Mouse (Mus musculus) embryonic facial prominence, embryonic 12.5 days (tissue): ENCODE results near the gene Snx33. TPM values are rescaled to one million over a fixed set of nuclear protein-coding genes. Genes with fewer than 3 reads are reported as not detected.
A peak's percentile ranks its signal among the peaks of the same experiment; 100 is the strongest.

Experiments
- ATAC-seq: fragments of 200-750 bp; cut with Nextera tagmentation; 2 replicates; pipeline ENCODE4 v1.8.0; 2017; ENCODE audit not compliant: insufficient number of reproducible peaks, insufficient read depth, low FRiP score, low TSS enrichment
- H3K27ac ChIP-seq: fragments of 300-500 bp; sonication (generic); 2 replicates; pipeline ENCODE4 v1.5.1; 2016; ENCODE audit warnings: mild to moderate bottlenecking
- H3K27me3 ChIP-seq: fragments of 300-500 bp; sonication (generic); 2 replicates; pipeline ENCODE4 v1.6.1; 2016; ENCODE audit warnings: mild to moderate bottlenecking, moderate library complexity
- H3K36me3 ChIP-seq: fragments of 300-500 bp; sonication (generic); 2 replicates; pipeline ENCODE4 v1.6.1; 2016; ENCODE audit warnings: mild to moderate bottlenecking
- H3K4me1 ChIP-seq: fragments of 300-500 bp; sonication (generic); 2 replicates; pipeline ENCODE4 v1.6.1; 2016
- H3K4me2 ChIP-seq: fragments of 300-500 bp; sonication (generic); replicated peaks from 2 replicates; pipeline ENCODE4 v1.6.1; 2016; ENCODE audit warnings: mild to moderate bottlenecking, moderate library complexity
- H3K4me3 ChIP-seq: fragments of 300-500 bp; sonication (generic); 2 replicates; pipeline ENCODE4 v1.5.1; 2016; ENCODE audit warnings: mild to moderate bottlenecking
- H3K9ac ChIP-seq: fragments of 300-500 bp; sonication (generic); 2 replicates; pipeline ENCODE4 v1.6.1; 2016; ENCODE audit warnings: mild to moderate bottlenecking, moderate library complexity
- H3K9me3 ChIP-seq: fragments of 300-500 bp; sonication (generic); 2 replicates; pipeline ENCODE4 v1.6.1; 2016; ENCODE audit warnings: mild to moderate bottlenecking, moderate library complexity
- WGBS: fragments of 180-500 bp; shearing (Covaris S2); methylation state at CpG from one replicate; pipeline ENCODE4 v1.1.7; 2016; 5-methylcytosine and 5-hydroxymethylcytosine counted together
- polyA plus RNA-seq: library from polyadenylated mRNA; unstranded; fragments of >200 nt; fragmentation: Nextera tagmentation; extraction: Ambion mirVana; gene quantifications from 2 replicates; pipeline ENCODE4 v1.2.1, GENCODE M21; 2016

Snx33 gene
- polyA plus RNA-seq, 1 experiment from 2014 or later: 14.4 TPM

GRCm38 (mm10) chr9:56900571-56900970 lies 27.6 kb downstream of the Snx33 start:
- Histone ChIP-seq H3K4me3 (no peak overlapping the region), H3K27me3 (no peaks in the 10 kb centered on the region), H3K27ac (no peak overlapping the region), H3K4me2 (no peak overlapping the region), H3K4me1 (peaks cover 9% of the 10 kb centered on the region), H3K9me3 (no peaks in the 10 kb centered on the region), H3K9ac (no peak overlapping the region), H3K36me3 (no peaks in the 10 kb centered on the region)
- WGBS: 25% methylated on average over 9 of the region's 9 CpGs
- no peak for ATAC-seq

GRCm38 (mm10) chr9:56900060-56900459 lies 28.1 kb downstream of the Snx33 start:
- no peak overlapping the region for H3K27ac ChIP-seq
- no peaks in the 10 kb centered on the region for H3K36me3 ChIP-seq
- no peak overlapping the region for H3K4me2 ChIP-seq
- no peak overlapping the region for H3K9ac ChIP-seq
- peaks cover 9% of the 10 kb centered on the region for H3K4me1 ChIP-seq
- ATAC-seq: no peak
- H3K9me3 ChIP-seq: no peaks in the 10 kb centered on the region
- H3K27me3 ChIP-seq: no peaks in the 10 kb centered on the region
- no peak overlapping the region for H3K4me3 ChIP-seq

GRCm38 (mm10) chr9:56899409-56899808 lies 28.8 kb downstream of the Snx33 start:
- Histone ChIP-seq H3K36me3 (no peaks in the 10 kb centered on the region), H3K4me1 (peaks cover 9% of the 10 kb centered on the region), H3K9ac (no peak overlapping the region), H3K27me3 (no peaks in the 10 kb centered on the region), H3K27ac (no peak overlapping the region), H3K4me3 (no peak overlapping the region), H3K9me3 (no peaks in the 10 kb centered on the region), H3K4me2 (no peak overlapping the region)
- ATAC-seq: no peak
- WGBS: 60% methylated on average over 11 of the region's 11 CpGs

- no peaks in the 10 kb centered on the region for H3K27me3 ChIP-seq
- H3K4me2 ChIP-seq: no peak overlapping the region
- no peak overlapping the region for H3K27ac ChIP-seq
- 90% methylated on average over 12 of the region's 12 CpGs for WGBS
- no peak for ATAC-seq
- no peak overlapping the region for H3K9ac ChIP-seq
- H3K4me3 ChIP-seq: no peak overlapping the region
- no peaks in the 10 kb centered on the region for H3K9me3 ChIP-seq
- peaks cover 17% of the 10 kb centered on the region for H3K4me1 ChIP-seq
- no peaks in the 10 kb centered on the region for H3K36me3 ChIP-seq
These were observed 31.4 kb downstream of the Snx33 start for GRCm38 (mm10) chr9:56896779-56897178.

- Histone ChIP-seq H3K4me2 (no peak overlapping the region), H3K27ac (no peak overlapping the region), H3K4me3 (no peak overlapping the region), H3K9me3 (no peaks in the 10 kb centered on the region), H3K9ac (no peak overlapping the region), H3K27me3 (no peaks in the 10 kb centered on the region), H3K4me1 (peaks cover 8% of the 10 kb centered on the region), H3K36me3 (0 out of 2 replicates have a peak, but pooled peaks cover 3% of the 10 kb centered on the region)
- 20% methylated on average over 3 of the region's 3 CpGs for WGBS
- ATAC-seq: no peak
These were observed 34.2 kb downstream of the Snx33 start for GRCm38 (mm10) chr9:56894006-56894405.

- H3K9me3 ChIP-seq: no peaks in the 10 kb centered on the region
- H3K4me1 ChIP-seq: peaks cover 8% of the 10 kb centered on the region
- H3K9ac ChIP-seq: no peak overlapping the region
These were observed 34.9 kb downstream of the Snx33 start for GRCm38 (mm10) chr9:56893313-56893712.

GRCm38 (mm10) chr9:56892111-56892510 lies 36.1 kb downstream of the Snx33 start:
- 87% methylated on average over 10 of the region's 10 CpGs for WGBS
- H3K27ac ChIP-seq: no peak overlapping the region

More at GRCm38 (mm10) chr9:56893313-56893712, 34.9 kb downstream of the Snx33 start:
- WGBS: 62% methylated on average over 8 of the region's 8 CpGs
- no peak overlapping the region for H3K4me3 ChIP-seq
- H3K27ac ChIP-seq: no peak overlapping the region
- no peak for ATAC-seq
- no peak overlapping the region for H3K4me2 ChIP-seq
- 0 out of 2 replicates have a peak, but pooled peaks cover 8% of the 10 kb centered on the region for H3K36me3 ChIP-seq
- no peaks in the 10 kb centered on the region for H3K27me3 ChIP-seq

GRCm38 (mm10) chr9:56891517-56892011 lies 36.6 kb downstream of the Snx33 start:
- ATAC-seq: peak; percentile 16; the same call in 1 of the 2 replicates
- Histone ChIP-seq H3K27me3 (no peaks in the 10 kb centered on the region), H3K4me2 (peak overlapping the region; percentile 33), H3K9ac (no peak overlapping the region), H3K9me3 (no peaks in the 10 kb centered on the region), H3K4me3 (no peak overlapping the region), H3K27ac (no peak overlapping the region), H3K36me3 (peaks cover 23% of the 10 kb centered on the region), H3K4me1 (peaks cover 8% of the 10 kb centered on the region)
- WGBS: 31% methylated on average over 12 of the region's 12 CpGs

More at GRCm38 (mm10) chr9:56892111-56892510, 36.1 kb downstream of the Snx33 start:
- peaks cover 8% of the 10 kb centered on the region for H3K4me1 ChIP-seq
- H3K27me3 ChIP-seq: no peaks in the 10 kb centered on the region
- H3K4me3 ChIP-seq: no peak overlapping the region
- peaks cover 17% of the 10 kb centered on the region; the same call in 1 of the 2 replicates for H3K36me3 ChIP-seq
- no peak overlapping the region for H3K9ac ChIP-seq
- no peaks in the 10 kb centered on the region for H3K9me3 ChIP-seq
- ATAC-seq: no peak
- H3K4me2 ChIP-seq: no peak overlapping the region

- Histone ChIP-seq H3K9me3 (no peaks in the 10 kb centered on the region), H3K27ac (no peak overlapping the region), H3K9ac (no peak overlapping the region), H3K36me3 (peaks cover 23% of the 10 kb centered on the region), H3K4me3 (no peak overlapping the region), H3K4me2 (no peak overlapping the region), H3K27me3 (no peaks in the 10 kb centered on the region), H3K4me1 (peaks cover 8% of the 10 kb centered on the region)
- ATAC-seq: no peak
- WGBS: 72% methylated on average over 11 of the region's 11 CpGs
These were observed 37.5 kb downstream of the Snx33 start for GRCm38 (mm10) chr9:56890522-56891250.

GRCm38 (mm10) chr9:56889817-56890216 lies 38.4 kb downstream of the Snx33 start:
- Histone ChIP-seq H3K4me2 (peak overlapping the region; percentile 45), H3K9ac (peak overlapping the region; percentile 7; the same call in 1 of the 2 replicates), H3K4me1 (peaks cover 8% of the 10 kb centered on the region), H3K27me3 (no peaks in the 10 kb centered on the region), H3K9me3 (no peaks in the 10 kb centered on the region), H3K27ac (no peak overlapping the region), H3K36me3 (peaks cover 23% of the 10 kb centered on the region), H3K4me3 (peak overlapping the region; percentile 15; the same call in 1 of the 2 replicates)
- no peak for ATAC-seq
- 8% methylated on average over 14 of the region's 14 CpGs for WGBS

- H3K4me2 ChIP-seq: no peak overlapping the region
- H3K4me3 ChIP-seq: no peak overlapping the region
- H3K9me3 ChIP-seq: no peaks in the 10 kb centered on the region
- no peak overlapping the region for H3K27ac ChIP-seq
- 95% methylated on average over 16 of the region's 16 CpGs for WGBS
- no peaks in the 10 kb centered on the region for H3K27me3 ChIP-seq
- H3K9ac ChIP-seq: no peak overlapping the region
- 0 out of 2 replicates have a peak, but pooled peaks cover 3% of the 10 kb centered on the region for H3K4me1 ChIP-seq
- no peak for ATAC-seq
- peaks cover 23% of the 10 kb centered on the region for H3K36me3 ChIP-seq
These were observed 40.6 kb downstream of the Snx33 start for GRCm38 (mm10) chr9:56887581-56887980.

GRCm38 (mm10) chr9:56886601-56887000 lies 41.6 kb downstream of the Snx33 start:
- H3K4me2 ChIP-seq: no peak overlapping the region
- H3K27ac ChIP-seq: no peak overlapping the region
- no peak overlapping the region for H3K4me3 ChIP-seq
- no peaks in the 10 kb centered on the region for H3K27me3 ChIP-seq
- H3K9me3 ChIP-seq: no peaks in the 10 kb centered on the region
- peaks cover 23% of the 10 kb centered on the region for H3K36me3 ChIP-seq
- WGBS: 90% methylated on average over 15 of the region's 15 CpGs
- H3K4me1 ChIP-seq: peaks cover 11% of the 10 kb centered on the region; the same call in 1 of the 2 replicates
- H3K9ac ChIP-seq: no peak overlapping the region
- ATAC-seq: no peak
